Mouse (Mus musculus): Measurements from ENCODE around the gene Syt8.

The Syt8 gene

GRCm38 (mm10) chr7:142474799-142475198 is 40.1 kb downstream of the Syt8 start:
- DNase-seq (ENCODE audit: extremely low read depth, low read depth, low spot score): no peak

- no peak for DNase-seq (ENCODE audit: extremely low read depth, low read depth, low spot score)
Measured at GRCm38 (mm10) chr7:142475641-142476040, 41.0 kb downstream of the Syt8 start.

- DNase-seq (ENCODE audit: extremely low read depth, low read depth, low spot score): no peak
Measured at GRCm38 (mm10) chr7:142476271-142476670, 41.6 kb downstream of the Syt8 start.

- no peak for DNase-seq (ENCODE audit: extremely low read depth, low read depth, low spot score)
Measured at GRCm38 (mm10) chr7:142476795-142477452, 42.3 kb downstream of the Syt8 start.

- DNase-seq (ENCODE audit: extremely low read depth, low read depth, low spot score): no peak
Measured at GRCm38 (mm10) chr7:142478001-142478400, 43.4 kb downstream of the Syt8 start.

GRCm38 (mm10) chr7:142478574-142478973 is 43.9 kb downstream of the Syt8 start:
- DNase-seq (ENCODE audit: extremely low read depth, low read depth, low spot score): no peak

- no peak for DNase-seq (ENCODE audit: extremely low read depth, low read depth, low spot score)
Measured at GRCm38 (mm10) chr7:142479307-142479706, 44.7 kb downstream of the Syt8 start.

GRCm38 (mm10) chr7:142479886-142480285 is 45.2 kb downstream of the Syt8 start:
- DNase-seq (ENCODE audit: extremely low read depth, low read depth, low spot score): no peak

GRCm38 (mm10) chr7:142480661-142481060 is 46.0 kb downstream of the Syt8 start:
- DNase-seq (ENCODE audit: extremely low read depth, low read depth, low spot score): no peak

GRCm38 (mm10) chr7:142481186-142481567 is 46.5 kb downstream of the Syt8 start:
- DNase-seq (ENCODE audit: extremely low read depth, low read depth, low spot score): no peak

GRCm38 (mm10) chr7:142481568-142482255 is 47.1 kb downstream of the Syt8 start:
- DNase-seq (ENCODE audit: extremely low read depth, low read depth, low spot score): no peak

GRCm38 (mm10) chr7:142482256-142482609 is 47.6 kb downstream of the Syt8 start:
- no peak for DNase-seq (ENCODE audit: extremely low read depth, low read depth, low spot score)

GRCm38 (mm10) chr7:142483136-142483535 is 48.5 kb downstream of the Syt8 start:
- DNase-seq (ENCODE audit: extremely low read depth, low read depth, low spot score): no peak

- DNase-seq (ENCODE audit: extremely low read depth, low read depth, low spot score): no peak
Measured at GRCm38 (mm10) chr7:142484780-142485179, 50.1 kb downstream of the Syt8 start.

- no peak for DNase-seq (ENCODE audit: extremely low read depth, low read depth, low spot score)
Measured at GRCm38 (mm10) chr7:142486751-142487162, 52.1 kb downstream of the Syt8 start.

- DNase-seq (ENCODE audit: extremely low read depth, low read depth, low spot score): no peak
Measured at GRCm38 (mm10) chr7:142487341-142487859, 52.8 kb downstream of the Syt8 start.

GRCm38 (mm10) chr7:142488053-142488452 is 53.4 kb downstream of the Syt8 start:
- no peak for DNase-seq (ENCODE audit: extremely low read depth, low read depth, low spot score)
